Mouse (Mus musculus): ENCODE results near the gene Mpped1. TPM values are rescaled to one million over a fixed set of nuclear protein-coding genes. Genes with fewer than 3 reads are reported as not detected.
A peak's percentile ranks its signal among the peaks of the same experiment; 100 is the strongest.

Gene Mpped1
- polyA plus RNA-seq, 1 experiment from 2014 or later, result 10.8 TPM

- no peak for ATAC-seq (ENCODE audit: low FRiP score, low read depth)
- H3K9me3 ChIP-seq, result no peaks in the 10 kb centered on the region
- H3K4me3 ChIP-seq, result no peak overlapping the region
- no peaks in the 10 kb centered on the region for H3K36me3 ChIP-seq
- no peak overlapping the region for H3K9ac ChIP-seq (replicated peaks)
- H3K27me3 ChIP-seq, result peaks cover 12% of the 10 kb centered on the region
- WGBS, result 86% methylated on average over 7 of the region's 7 CpGs
- H3K4me2 ChIP-seq (replicated peaks), result no peak overlapping the region
- no peak overlapping the region for H3K27ac ChIP-seq (replicated peaks)
- peaks cover 11% of the 10 kb centered on the region for H3K4me1 ChIP-seq
Measured at GRCm38 (mm10) chr15:83894261-83894660, 115.0 kb downstream of the Mpped1 start.

DNA sequence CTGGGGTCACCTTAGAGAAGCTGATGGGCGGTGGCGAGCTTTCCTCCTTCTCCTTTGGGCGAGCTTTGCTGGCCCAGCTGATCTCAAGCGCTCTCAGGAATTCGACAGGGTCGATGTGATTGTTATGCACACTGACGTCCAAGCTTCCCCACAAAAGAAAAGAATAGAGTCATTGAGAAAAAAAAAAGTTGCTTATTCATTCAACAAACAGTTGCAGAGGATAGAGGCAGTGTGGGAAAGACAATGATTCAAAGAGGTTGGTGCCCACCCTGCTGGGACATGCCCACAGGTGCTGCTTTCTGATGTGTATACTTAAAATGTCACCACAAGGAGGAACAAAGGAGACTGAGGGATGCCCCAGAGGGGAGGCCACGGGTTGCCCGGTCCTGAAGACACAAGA is 116.7 kb downstream of the Mpped1 start:
- Histone ChIP-seq H3K9ac (replicated peaks) (no peak overlapping the region), H3K36me3 (no peaks in the 10 kb centered on the region), H3K9me3 (no peaks in the 10 kb centered on the region), H3K4me1 (peaks cover 11% of the 10 kb centered on the region), H3K27me3 (peaks cover 15% of the 10 kb centered on the region), H3K4me3 (no peak overlapping the region), H3K27ac (replicated peaks) (no peak overlapping the region), H3K4me2 (replicated peaks) (no peak overlapping the region)
- no peak for ATAC-seq (ENCODE audit: low FRiP score, low read depth)
- WGBS, result 21% methylated on average over 9 of the region's 9 CpGs

- no peaks in the 10 kb centered on the region for H3K9me3 ChIP-seq
- H3K27me3 ChIP-seq, result peaks cover 15% of the 10 kb centered on the region
- no peak overlapping the region for H3K27ac ChIP-seq (replicated peaks)
- no peak overlapping the region; the same call in 1 of the 2 replicates for H3K9ac ChIP-seq (replicated peaks)
- H3K36me3 ChIP-seq, result no peaks in the 10 kb centered on the region
- peak; percentile 58; the same call in 1 of the 2 replicates for ATAC-seq (ENCODE audit: low FRiP score, low read depth)
- WGBS, result 47% methylated on average over 9 of the region's 9 CpGs
- no peak overlapping the region for H3K4me3 ChIP-seq
- no peak overlapping the region for H3K4me2 ChIP-seq (replicated peaks)
- peaks cover 11% of the 10 kb centered on the region for H3K4me1 ChIP-seq
Measured at GRCm38 (mm10) chr15:83897286-83897685, 118.0 kb downstream of the Mpped1 start.

GRCm38 (mm10) chr15:83906472-83906871 is 127.2 kb downstream of the Mpped1 start:
- Histone ChIP-seq H3K4me1 (peaks cover 5% of the 10 kb centered on the region; the same call in 1 of the 2 replicates), H3K9me3 (no peaks in the 10 kb centered on the region), H3K9ac (replicated peaks) (no peak overlapping the region), H3K27ac (replicated peaks) (no peak overlapping the region), H3K4me2 (replicated peaks) (no peak overlapping the region), H3K36me3 (no peaks in the 10 kb centered on the region), H3K27me3 (no peaks in the 10 kb centered on the region; the same call in 1 of the 2 replicates), H3K4me3 (no peak overlapping the region)
- 82% methylated on average over 13 of the region's 13 CpGs for WGBS
- ATAC-seq (ENCODE audit: low FRiP score, low read depth), result no peak

Other genes starting within 250 kb of the Mpped1 start
- 13.5 and 22.0 TPM in 2 replicates for gene Tspo, start 215.9 kb upstream of the Mpped1 start, polyA plus RNA-seq (2016; fragmentation: Nextera tagmentation; extraction: Ambion mirVana)
- gene Mcat, start 215.7 kb upstream of the Mpped1 start, polyA plus RNA-seq (2016; fragmentation: Nextera tagmentation; extraction: Ambion mirVana), result 40.6 and 45.3 TPM in 2 replicates
- 47.1 and 48.9 TPM in 2 replicates for gene Ttll12, start 184.3 kb upstream of the Mpped1 start, polyA plus RNA-seq (2016; fragmentation: Nextera tagmentation; extraction: Ambion mirVana)
- gene Scube1, start 54.4 kb upstream of the Mpped1 start, polyA plus RNA-seq (2016; fragmentation: Nextera tagmentation; extraction: Ambion mirVana), result 24.5 and 30.1 TPM in 2 replicates

Measured in midbrain, embryonic 12.5 days (tissue).